Mouse (Mus musculus): ENCODE measurements around the gene Srprb.

DNA sequence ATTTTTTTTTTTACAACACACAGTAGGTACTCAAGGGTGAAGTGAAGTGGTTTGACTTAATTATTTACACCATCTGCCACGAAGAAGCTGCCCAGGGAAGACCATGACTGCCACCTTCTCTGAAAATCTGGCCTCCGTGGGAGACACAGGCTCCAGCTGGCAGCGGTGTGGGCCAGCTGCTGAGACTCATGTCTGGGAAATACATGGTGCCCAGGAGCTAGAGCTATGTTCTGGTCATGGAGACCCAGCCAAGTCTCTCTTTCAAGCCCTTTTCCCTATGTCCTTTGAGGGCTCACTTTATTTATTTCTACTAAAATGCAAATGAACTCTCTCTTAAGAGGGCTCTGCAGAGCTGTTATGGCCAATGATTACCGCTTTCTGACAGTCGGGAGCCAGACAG lies 48.7 kb downstream of the Srprb start:
- no peak for TF ChIP-seq TAL1 (IDR thresholded peaks at IDR 0.05; ENCODE audit: low read length)
- TF ChIP-seq GATA1 (IDR thresholded peaks at IDR 0.05; ENCODE audit: low read length) = no peak
